Mouse (Mus musculus): ENCODE measurements at regions not wholly inside any gene's neighbourhood (a gene's known extent, or its start where the extent isn't known, plus 50 kb on each side); places are given as distances from the start of the nearest gene placed in this dataset.
A peak's percentile ranks its signal among the peaks of the same experiment; 100 is the strongest.

GRCm38 (mm10) chr9:42196552-42196951, 67.5 kb downstream of the Sc5d start:
- Histone ChIP-seq H3K4me3 (replicated peaks) (no peak overlapping the region), H3K4me2 (replicated peaks) (no peak overlapping the region), H3K36me3 (no peaks in the 10 kb centered on the region), H3K4me1 (replicated peaks) (0 out of 2 replicates have a peak, but pooled peaks cover 3% of the 10 kb centered on the region), H3K9me3 (no peaks in the 10 kb centered on the region), H3K27me3 (replicated peaks) (no peaks in the 10 kb centered on the region), H3K9ac (no peak overlapping the region), H3K27ac (peak overlapping the region; percentile 71; the same call in 1 of the 2 replicates)
- 30% methylated on average over 4 of the region's 4 CpGs for WGBS
- ATAC-seq: peak; percentile 96

- Histone ChIP-seq H3K27me3 (replicated peaks) (no peaks in the 10 kb centered on the region), H3K4me1 (replicated peaks) (0 out of 2 replicates have a peak, but pooled peaks cover 3% of the 10 kb centered on the region), H3K9ac (no peak overlapping the region), H3K27ac (peak overlapping the region; percentile 71), H3K4me3 (replicated peaks) (no peak overlapping the region), H3K36me3 (no peaks in the 10 kb centered on the region), H3K4me2 (replicated peaks) (no peak overlapping the region; the same call in 1 of the 2 replicates), H3K9me3 (no peaks in the 10 kb centered on the region)
- ATAC-seq: peak; percentile 52
- 64% methylated on average over 6 of the region's 6 CpGs for WGBS
Measured at GRCm38 (mm10) chr9:42196110-42196509, 67.9 kb downstream of the Sc5d start.

GRCm38 (mm10) chr9:42195651-42196050, 68.4 kb downstream of the Sc5d start:
- Histone ChIP-seq H3K36me3 (no peaks in the 10 kb centered on the region), H3K27me3 (replicated peaks) (no peaks in the 10 kb centered on the region), H3K4me1 (replicated peaks) (0 out of 2 replicates have a peak, but pooled peaks cover 3% of the 10 kb centered on the region), H3K4me3 (replicated peaks) (no peak overlapping the region), H3K9me3 (no peaks in the 10 kb centered on the region), H3K27ac (peak overlapping the region; percentile 71), H3K4me2 (replicated peaks) (no peak overlapping the region; the same call in 1 of the 2 replicates), H3K9ac (no peak overlapping the region)
- peak; percentile 36 for ATAC-seq
- 67% methylated on average over 8 of the region's 8 CpGs for WGBS

GRCm38 (mm10) chr9:42194939-42195338, 69.1 kb downstream of the Sc5d start:
- 0 out of 2 replicates have a peak, but pooled peaks cover 3% of the 10 kb centered on the region for H3K4me1 ChIP-seq (replicated peaks)
- no peak overlapping the region for H3K9ac ChIP-seq
- H3K4me3 ChIP-seq (replicated peaks): no peak overlapping the region
- H3K4me2 ChIP-seq (replicated peaks): no peak overlapping the region
- no peaks in the 10 kb centered on the region for H3K27me3 ChIP-seq (replicated peaks)
- no peak overlapping the region for H3K27ac ChIP-seq
- no peaks in the 10 kb centered on the region for H3K36me3 ChIP-seq
- no peaks in the 10 kb centered on the region for H3K9me3 ChIP-seq
- 76% methylated on average over 6 of the region's 6 CpGs for WGBS
- no peak for ATAC-seq

GRCm38 (mm10) chr9:42194176-42194575, 69.9 kb downstream of the Sc5d start:
- Histone ChIP-seq H3K36me3 (no peaks in the 10 kb centered on the region), H3K27me3 (replicated peaks) (no peaks in the 10 kb centered on the region), H3K4me3 (replicated peaks) (no peak overlapping the region), H3K4me1 (replicated peaks) (0 out of 2 replicates have a peak, but pooled peaks cover 3% of the 10 kb centered on the region), H3K9ac (no peak overlapping the region), H3K9me3 (no peaks in the 10 kb centered on the region), H3K4me2 (replicated peaks) (no peak overlapping the region), H3K27ac (no peak overlapping the region)
- 68% methylated on average over 2 of the region's 2 CpGs for WGBS
- no peak for ATAC-seq

- 68% methylated on average over 12 of the region's 12 CpGs for WGBS
- Histone ChIP-seq H3K27ac (no peak overlapping the region), H3K27me3 (replicated peaks) (no peaks in the 10 kb centered on the region), H3K9ac (no peak overlapping the region), H3K4me2 (replicated peaks) (no peak overlapping the region), H3K36me3 (no peaks in the 10 kb centered on the region), H3K4me1 (replicated peaks) (0 out of 2 replicates have a peak, but pooled peaks cover 3% of the 10 kb centered on the region), H3K4me3 (replicated peaks) (no peak overlapping the region), H3K9me3 (no peaks in the 10 kb centered on the region)
- no peak for ATAC-seq
Measured at GRCm38 (mm10) chr9:42192967-42193733, 69.1 kb upstream of the Sorl1 start.

- no peaks in the 10 kb centered on the region for H3K27me3 ChIP-seq (replicated peaks)
- no peak overlapping the region for H3K9ac ChIP-seq
- no peaks in the 10 kb centered on the region for H3K36me3 ChIP-seq
- no peaks in the 10 kb centered on the region for H3K9me3 ChIP-seq
- WGBS: 57% methylated on average over 6 of the region's 6 CpGs
- ATAC-seq: peak; percentile 86
- H3K27ac ChIP-seq: no peak overlapping the region
- no peak overlapping the region for H3K4me3 ChIP-seq (replicated peaks)
- H3K4me1 ChIP-seq (replicated peaks): no peaks in the 10 kb centered on the region
- H3K4me2 ChIP-seq (replicated peaks): no peak overlapping the region
Measured at GRCm38 (mm10) chr9:42187371-42188228, 63.5 kb upstream of the Sorl1 start.

GRCm38 (mm10) chr9:42184104-42184635, 60.1 kb upstream of the Sorl1 start:
- 78% methylated on average over 3 of the region's 3 CpGs for WGBS
- Histone ChIP-seq H3K4me3 (replicated peaks) (no peak overlapping the region), H3K9me3 (no peaks in the 10 kb centered on the region), H3K4me2 (replicated peaks) (no peak overlapping the region), H3K9ac (no peak overlapping the region), H3K27me3 (replicated peaks) (no peaks in the 10 kb centered on the region), H3K36me3 (no peaks in the 10 kb centered on the region), H3K27ac (no peak overlapping the region), H3K4me1 (replicated peaks) (no peaks in the 10 kb centered on the region)
- no peak for ATAC-seq

GRCm38 (mm10) chr9:42183448-42183847, 59.4 kb upstream of the Sorl1 start:
- H3K4me3 ChIP-seq (replicated peaks): no peak overlapping the region
- WGBS: 57% methylated on average over 5 of the region's 5 CpGs
- ATAC-seq: no peak
- H3K4me1 ChIP-seq (replicated peaks): no peaks in the 10 kb centered on the region
- H3K9me3 ChIP-seq: no peaks in the 10 kb centered on the region
- H3K36me3 ChIP-seq: no peaks in the 10 kb centered on the region
- H3K27ac ChIP-seq: no peak overlapping the region
- H3K27me3 ChIP-seq (replicated peaks): no peaks in the 10 kb centered on the region
- no peak overlapping the region for H3K4me2 ChIP-seq (replicated peaks)
- no peak overlapping the region for H3K9ac ChIP-seq

GRCm38 (mm10) chr9:42182400-42182799, 58.3 kb upstream of the Sorl1 start:
- H3K27me3 ChIP-seq (replicated peaks): no peaks in the 10 kb centered on the region
- ATAC-seq: no peak
- no peaks in the 10 kb centered on the region for H3K9me3 ChIP-seq
- no peaks in the 10 kb centered on the region for H3K36me3 ChIP-seq
- H3K4me3 ChIP-seq (replicated peaks): no peak overlapping the region
- H3K4me2 ChIP-seq (replicated peaks): no peak overlapping the region
- 96% methylated on average over 3 of the region's 3 CpGs for WGBS
- H3K27ac ChIP-seq: no peak overlapping the region
- H3K4me1 ChIP-seq (replicated peaks): no peaks in the 10 kb centered on the region
- no peak overlapping the region for H3K9ac ChIP-seq

GRCm38 (mm10) chr9:42180152-42180551, 56.1 kb upstream of the Sorl1 start:
- H3K4me2 ChIP-seq (replicated peaks): no peak overlapping the region
- no peaks in the 10 kb centered on the region for H3K9me3 ChIP-seq
- H3K4me3 ChIP-seq (replicated peaks): no peak overlapping the region
- no peaks in the 10 kb centered on the region for H3K4me1 ChIP-seq (replicated peaks)
- no peaks in the 10 kb centered on the region for H3K36me3 ChIP-seq
- ATAC-seq: no peak
- H3K27ac ChIP-seq: no peak overlapping the region
- H3K27me3 ChIP-seq (replicated peaks): no peaks in the 10 kb centered on the region
- 77% methylated on average over 4 of the region's 4 CpGs for WGBS
- no peak overlapping the region for H3K9ac ChIP-seq

- no peak overlapping the region for H3K4me3 ChIP-seq (replicated peaks)
- ATAC-seq: no peak
- H3K4me1 ChIP-seq (replicated peaks): no peaks in the 10 kb centered on the region
- H3K36me3 ChIP-seq: no peaks in the 10 kb centered on the region
- no peak overlapping the region for H3K9ac ChIP-seq
- 36% methylated on average over 4 of the region's 4 CpGs for WGBS
- H3K27ac ChIP-seq: no peak overlapping the region
- no peak overlapping the region for H3K4me2 ChIP-seq (replicated peaks)
- no peaks in the 10 kb centered on the region for H3K27me3 ChIP-seq (replicated peaks)
- no peaks in the 10 kb centered on the region for H3K9me3 ChIP-seq
Measured at GRCm38 (mm10) chr9:42178759-42179377, 54.8 kb upstream of the Sorl1 start.

Data from intestine, embryonic 15.5 days (tissue).